Mouse (Mus musculus): ENCODE measurements around the gene Tomm70a. TPM values are rescaled to one million over a fixed set of nuclear protein-coding genes. Genes with fewer than 3 reads are reported as not detected.

Gene Tomm70a
- polyA plus RNA-seq, 1 experiment from 2014 or later: 62.3 TPM

GRCm38 (mm10) chr16:57162841-57163240 is 41.3 kb downstream of the Tomm70a start:
- Histone ChIP-seq H3K4me2 (replicated peaks; ENCODE audit: low read depth, low read length) (no peak overlapping the region), H3K4me1 (replicated peaks; ENCODE audit: control insufficient read depth, insufficient read depth, low read length) (no peaks in the 10 kb centered on the region), H3K9me3 (ENCODE audit: control insufficient read depth, low read length) (no peaks in the 10 kb centered on the region), H3K9ac (ENCODE audit: low read depth, low read length) (no peak overlapping the region), H3K27ac (ENCODE audit: low read depth, low read length) (no peak overlapping the region), H3K36me3 (ENCODE audit: control insufficient read depth, insufficient read depth, low read length) (no peaks in the 10 kb centered on the region), H3K4me3 (ENCODE audit: low read depth, low read length) (no peak overlapping the region), H3K27me3 (ENCODE audit: control insufficient read depth, insufficient read depth, low read length) (no peaks in the 10 kb centered on the region)
- no peak for DNase-seq (ENCODE audit: low spot score)
- 87% methylated on average over 5 of the region's 5 CpGs for WGBS
- ATAC-seq (ENCODE audit: low FRiP score): no peak

DNA sequence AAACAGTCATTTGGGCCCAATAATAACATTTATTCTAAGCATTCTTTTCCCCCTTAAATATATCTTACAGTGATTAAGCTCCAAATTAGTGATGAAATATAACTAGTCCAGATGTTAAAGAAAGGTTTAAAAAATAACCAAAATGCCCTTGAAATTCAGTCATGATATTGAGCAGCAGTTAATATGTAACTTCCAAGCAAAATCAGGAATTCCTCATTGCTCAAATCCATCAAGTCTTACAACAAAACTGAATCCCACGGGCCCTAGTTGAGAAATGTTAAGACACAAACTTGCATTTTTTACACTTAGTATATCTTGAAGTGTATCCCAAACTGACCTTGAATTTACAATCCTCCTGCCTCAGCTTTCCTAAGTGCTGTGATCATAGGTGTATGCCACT is 42.2 kb downstream of the Tomm70a start:
- Histone ChIP-seq H3K4me3 (ENCODE audit: low read depth, low read length) (no peak overlapping the region), H3K27ac (ENCODE audit: low read depth, low read length) (no peak overlapping the region), H3K4me1 (replicated peaks; ENCODE audit: control insufficient read depth, insufficient read depth, low read length) (no peaks in the 10 kb centered on the region), H3K4me2 (replicated peaks; ENCODE audit: low read depth, low read length) (no peak overlapping the region), H3K27me3 (ENCODE audit: control insufficient read depth, insufficient read depth, low read length) (no peaks in the 10 kb centered on the region), H3K9me3 (ENCODE audit: control insufficient read depth, low read length) (no peaks in the 10 kb centered on the region), H3K36me3 (ENCODE audit: control insufficient read depth, insufficient read depth, low read length) (no peaks in the 10 kb centered on the region), H3K9ac (ENCODE audit: low read depth, low read length) (no peak overlapping the region)
- DNase-seq (ENCODE audit: low spot score) (no peak), ATAC-seq (ENCODE audit: low FRiP score) (no peak)
- 100% methylated on average over 1 of the region's 1 CpGs for WGBS

DNA sequence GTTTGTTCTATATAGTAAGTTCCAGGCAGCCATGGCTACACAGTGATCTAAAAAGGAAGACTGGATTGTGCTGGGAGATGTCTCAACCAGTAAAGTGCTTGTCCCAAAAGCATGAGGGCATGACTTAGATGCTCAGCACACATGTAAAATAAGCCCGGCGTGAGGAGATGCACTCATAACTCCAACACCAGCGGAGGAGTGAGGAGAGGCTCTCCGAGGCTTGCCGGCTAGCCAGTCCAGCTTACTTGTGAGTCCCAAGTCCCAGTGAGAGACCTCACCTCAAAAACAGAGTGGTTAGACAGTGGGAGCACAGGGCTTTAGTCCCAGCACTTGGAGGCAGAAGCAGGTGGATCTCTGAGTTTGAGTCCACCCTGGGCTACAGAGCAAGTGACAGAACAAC is 43.7 kb downstream of the Tomm70a start:
- 99% methylated on average over 5 of the region's 5 CpGs for WGBS
- Histone ChIP-seq H3K9ac (ENCODE audit: low read depth, low read length) (no peak overlapping the region), H3K9me3 (ENCODE audit: control insufficient read depth, low read length) (no peaks in the 10 kb centered on the region), H3K4me2 (replicated peaks; ENCODE audit: low read depth, low read length) (no peak overlapping the region), H3K36me3 (ENCODE audit: control insufficient read depth, insufficient read depth, low read length) (no peaks in the 10 kb centered on the region), H3K4me1 (replicated peaks; ENCODE audit: control insufficient read depth, insufficient read depth, low read length) (no peaks in the 10 kb centered on the region), H3K27me3 (ENCODE audit: control insufficient read depth, insufficient read depth, low read length) (no peaks in the 10 kb centered on the region), H3K27ac (ENCODE audit: low read depth, low read length) (no peak overlapping the region), H3K4me3 (ENCODE audit: low read depth, low read length) (no peak overlapping the region)
- DNase-seq (ENCODE audit: low spot score): no peak
- no peak for ATAC-seq (ENCODE audit: low FRiP score)

DNA sequence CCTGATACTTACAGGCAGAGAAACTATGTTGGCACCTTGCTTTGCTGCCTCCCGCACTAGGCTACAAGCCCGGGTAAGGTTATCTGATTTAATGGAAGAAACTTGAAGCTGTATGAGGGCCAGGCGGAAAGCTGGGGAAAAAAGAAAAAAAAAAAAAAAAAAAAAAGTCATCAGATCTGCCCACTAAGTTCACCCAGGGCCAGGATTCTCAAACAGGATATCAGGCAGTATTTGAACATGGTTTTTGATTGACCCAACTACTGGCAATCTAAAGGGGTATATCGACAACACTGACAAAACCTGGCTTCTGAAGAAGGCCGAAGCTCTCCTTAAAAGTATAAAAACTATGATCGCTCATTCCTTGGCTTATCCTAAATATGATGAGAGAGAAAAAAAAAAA is 44.6 kb downstream of the Tomm70a start:
- Histone ChIP-seq H3K9ac (ENCODE audit: low read depth, low read length) (no peak overlapping the region), H3K36me3 (ENCODE audit: control insufficient read depth, insufficient read depth, low read length) (0 out of 2 replicates have a peak, but pooled peaks cover under 1% of the 10 kb centered on the region), H3K4me1 (replicated peaks; ENCODE audit: control insufficient read depth, insufficient read depth, low read length) (no peaks in the 10 kb centered on the region), H3K4me3 (ENCODE audit: low read depth, low read length) (peak overlapping the region; percentile 75; the same call in 1 of the 2 replicates), H3K27me3 (ENCODE audit: control insufficient read depth, insufficient read depth, low read length) (no peaks in the 10 kb centered on the region), H3K27ac (ENCODE audit: low read depth, low read length) (no peak overlapping the region), H3K9me3 (ENCODE audit: control insufficient read depth, low read length) (no peaks in the 10 kb centered on the region), H3K4me2 (replicated peaks; ENCODE audit: low read depth, low read length) (peak overlapping the region; percentile 51)
- WGBS: 84% methylated on average over 6 of the region's 6 CpGs
- DNase-seq (ENCODE audit: low spot score) (no peak), ATAC-seq (ENCODE audit: low FRiP score) (no peak)

DNA sequence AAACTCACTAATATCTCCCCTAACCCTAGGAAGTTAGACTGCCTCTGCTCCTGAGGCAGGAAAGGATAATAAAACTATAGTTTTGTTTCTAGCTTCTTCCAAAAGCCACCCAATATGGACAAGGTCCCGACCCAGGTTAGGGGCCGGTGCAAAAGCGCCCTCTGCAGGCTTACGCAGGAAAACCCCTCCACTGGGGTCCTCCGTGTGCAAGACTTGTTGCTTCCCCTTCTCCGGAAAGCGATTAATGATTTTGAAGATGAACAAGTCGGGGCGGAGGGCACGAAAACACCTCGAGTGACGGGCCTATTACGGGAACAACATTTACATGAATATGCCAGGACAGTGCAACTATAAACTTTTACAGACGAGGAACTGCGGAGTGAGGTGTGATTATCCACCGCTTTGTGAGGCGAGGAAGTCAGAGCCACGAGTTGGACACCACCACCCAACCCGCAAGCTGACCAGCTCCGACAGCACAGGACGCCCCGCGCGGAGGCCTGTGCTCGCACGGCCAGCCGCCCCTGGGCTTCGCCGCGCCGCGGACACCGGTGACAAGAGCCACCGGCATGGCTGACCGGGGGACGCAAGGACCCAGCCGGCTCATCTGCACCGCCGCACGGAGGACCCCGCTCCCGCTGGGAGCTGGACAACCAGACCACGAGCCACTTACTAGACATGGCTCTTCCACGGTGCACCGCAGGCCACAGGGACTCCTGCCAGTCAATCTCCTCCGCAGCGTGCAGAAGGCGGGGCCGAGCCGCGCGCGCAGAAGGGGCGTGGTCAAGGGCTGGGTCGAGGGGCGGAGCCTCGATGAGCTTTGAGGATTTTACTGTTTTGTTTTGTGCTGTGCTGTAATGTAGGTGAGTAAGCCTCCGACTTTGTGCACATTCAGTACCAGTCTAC is 45.4 kb downstream of the Tomm70a start, which contains the start of gene Nit2:
Nit2 (minus strand) TSS at position 731 of the 903 bp plus-strand sequence.
- 0 out of 2 replicates have a peak, but pooled peaks cover 2% of the 10 kb centered on the region for H3K36me3 ChIP-seq (ENCODE audit: control insufficient read depth, insufficient read depth, low read length)
- DNase-seq (ENCODE audit: low spot score) (peak; percentile 93), ATAC-seq (ENCODE audit: low FRiP score) (peak; percentile 98)

DNA sequence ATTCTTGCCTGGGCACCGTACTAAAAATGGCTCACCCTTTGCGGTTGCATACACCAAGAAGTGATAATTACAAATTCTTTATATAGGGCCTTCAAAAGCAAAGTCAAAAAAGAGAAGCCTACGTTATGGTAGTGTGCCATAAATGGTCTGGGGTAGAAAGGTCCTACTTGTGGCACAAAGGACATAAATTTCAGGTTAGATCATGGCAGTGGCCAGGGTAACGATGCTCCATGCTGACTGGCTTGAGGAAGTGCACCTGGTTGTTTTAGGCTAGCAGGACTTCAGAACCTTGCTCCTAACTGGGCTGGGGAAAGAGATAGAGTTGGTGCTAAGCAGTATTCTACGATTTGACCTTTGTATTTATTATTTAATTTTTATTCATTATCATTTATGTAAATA is 46.0 kb downstream of the Tomm70a start:
- no peaks in the 10 kb centered on the region for H3K4me1 ChIP-seq (replicated peaks; ENCODE audit: control insufficient read depth, insufficient read depth, low read length)
- peak; percentile 57; the same call in 1 of the 2 replicates for ATAC-seq (ENCODE audit: low FRiP score)
- H3K27ac ChIP-seq (ENCODE audit: low read depth, low read length): no peak overlapping the region
- H3K4me3 ChIP-seq (ENCODE audit: low read depth, low read length): peak overlapping the region; percentile 75
- no peaks in the 10 kb centered on the region for H3K27me3 ChIP-seq (ENCODE audit: control insufficient read depth, insufficient read depth, low read length)
- peak overlapping the region; percentile 51 for H3K4me2 ChIP-seq (replicated peaks; ENCODE audit: low read depth, low read length)
- no peaks in the 10 kb centered on the region for H3K9me3 ChIP-seq (ENCODE audit: control insufficient read depth, low read length)
- DNase-seq (ENCODE audit: low spot score): no peak
- 0 out of 2 replicates have a peak, but pooled peaks cover 4% of the 10 kb centered on the region for H3K36me3 ChIP-seq (ENCODE audit: control insufficient read depth, insufficient read depth, low read length)
- peak overlapping the region; percentile 83; the same call in 1 of the 2 replicates for H3K9ac ChIP-seq (ENCODE audit: low read depth, low read length)
- 39% methylated on average over 5 of the region's 5 CpGs for WGBS

More for the DNA sequence above, 45.4 kb downstream of the Tomm70a start, which contains the start of gene Nit2:
- no peaks in the 10 kb centered on the region for H3K4me1 ChIP-seq (replicated peaks; ENCODE audit: control insufficient read depth, insufficient read depth, low read length)
- peak within 1 kb of the TSS; percentile 83 for H3K9ac ChIP-seq (ENCODE audit: low read depth, low read length)
- H3K9me3 ChIP-seq (ENCODE audit: control insufficient read depth, low read length): no peaks in the 10 kb centered on the region
- H3K4me2 ChIP-seq (replicated peaks; ENCODE audit: low read depth, low read length): peak within 1 kb of the TSS; percentile 51
- peak within 1 kb of the TSS; percentile 75 for H3K4me3 ChIP-seq (ENCODE audit: low read depth, low read length)
- peak within 1 kb of the TSS; percentile 72; the same call in 1 of the 2 replicates for H3K27ac ChIP-seq (ENCODE audit: low read depth, low read length)
- no peaks in the 10 kb centered on the region for H3K27me3 ChIP-seq (ENCODE audit: control insufficient read depth, insufficient read depth, low read length)
- WGBS: under 1% methylated on average over 53 of the region's 58 CpGs

- no peak overlapping the region for H3K27ac ChIP-seq (ENCODE audit: low read depth, low read length)
- ATAC-seq (ENCODE audit: low FRiP score) (no peak), DNase-seq (ENCODE audit: low spot score) (peak; percentile 19)
- no peak overlapping the region for H3K4me2 ChIP-seq (replicated peaks; ENCODE audit: low read depth, low read length)
- H3K27me3 ChIP-seq (ENCODE audit: control insufficient read depth, insufficient read depth, low read length): no peaks in the 10 kb centered on the region
- H3K9me3 ChIP-seq (ENCODE audit: control insufficient read depth, low read length): no peaks in the 10 kb centered on the region
- H3K4me1 ChIP-seq (replicated peaks; ENCODE audit: control insufficient read depth, insufficient read depth, low read length): no peaks in the 10 kb centered on the region
- WGBS: 55% methylated on average over 4 of the region's 4 CpGs
- H3K36me3 ChIP-seq (ENCODE audit: control insufficient read depth, insufficient read depth, low read length): 0 out of 2 replicates have a peak, but pooled peaks cover 5% of the 10 kb centered on the region
- no peak overlapping the region for H3K9ac ChIP-seq (ENCODE audit: low read depth, low read length)
- H3K4me3 ChIP-seq (ENCODE audit: low read depth, low read length): no peak overlapping the region; the same call in 1 of the 2 replicates
Measured at GRCm38 (mm10) chr16:57168236-57168635, 46.7 kb downstream of the Tomm70a start.

GRCm38 (mm10) chr16:57171161-57171560 is 49.7 kb downstream of the Tomm70a start:
- Histone ChIP-seq H3K27me3 (ENCODE audit: control insufficient read depth, insufficient read depth, low read length) (no peaks in the 10 kb centered on the region), H3K4me3 (ENCODE audit: low read depth, low read length) (no peak overlapping the region), H3K9me3 (ENCODE audit: control insufficient read depth, low read length) (no peaks in the 10 kb centered on the region), H3K36me3 (ENCODE audit: control insufficient read depth, insufficient read depth, low read length) (0 out of 2 replicates have a peak, but pooled peaks cover 5% of the 10 kb centered on the region), H3K4me2 (replicated peaks; ENCODE audit: low read depth, low read length) (no peak overlapping the region), H3K27ac (ENCODE audit: low read depth, low read length) (no peak overlapping the region), H3K9ac (ENCODE audit: low read depth, low read length) (no peak overlapping the region), H3K4me1 (replicated peaks; ENCODE audit: control insufficient read depth, insufficient read depth, low read length) (no peaks in the 10 kb centered on the region)
- ATAC-seq (ENCODE audit: low FRiP score) (no peak), DNase-seq (ENCODE audit: low spot score) (no peak)
- 93% methylated on average over 8 of the region's 8 CpGs for WGBS

Measured in hindbrain, embryonic 11.5 days (tissue).